Mouse (Mus musculus) heart, adult 2 months (tissue): ENCODE results near the gene Chic1. TPM values are rescaled to one million over a fixed set of nuclear protein-coding genes. Genes with fewer than 3 reads are reported as not detected.

Source experiments
- DNase-seq, 2 experiments: peaks; one replicate each; pipeline ENCODE4 v3.0.0; 2021
- H3K27ac ChIP-seq: fragments of 200-600 bp; 2 replicates; pipeline ENCODE4 v1.8.1; 2022
- H3K27me3 ChIP-seq: fragments of 200-500 bp; 2 replicates; pipeline ENCODE4 v1.6.1; 2012; ENCODE audit warnings: mild to moderate bottlenecking, low read length, inconsistent platforms, mixed read lengths; ENCODE audit not compliant: control insufficient read depth, insufficient read depth
- H3K36me3 ChIP-seq: fragments of 200-500 bp; 2 replicates; pipeline ENCODE4 v1.6.1; 2012; ENCODE audit warnings: low read length, inconsistent platforms; ENCODE audit not compliant: control insufficient read depth, insufficient read depth
- H3K4me1 ChIP-seq: fragments of 200-500 bp; 2 replicates; pipeline ENCODE4 v1.6.1; 2011; ENCODE audit warnings: low read length; ENCODE audit not compliant: control insufficient read depth, insufficient read depth
- H3K4me3 ChIP-seq: fragments of 200-600 bp; 2 replicates; pipeline ENCODE4 v1.8.1; 2022
- H3K79me2 ChIP-seq: fragments of 200-500 bp; replicated peaks from 2 replicates; pipeline ENCODE4 v1.6.1; 2012; ENCODE audit warnings: mild to moderate bottlenecking, inconsistent platforms, low read length, moderate library complexity, mixed read lengths; ENCODE audit not compliant: control insufficient read depth, insufficient read depth
- H3K9ac ChIP-seq: fragments of 200-500 bp; 2 replicates; pipeline ENCODE4 v1.6.1; 2012; ENCODE audit warnings: low read depth, mild to moderate bottlenecking, control low read depth, inconsistent platforms, low read length, mixed read lengths
- CTCF ChIP-seq: fragments of 200-600 bp; IDR thresholded peaks from 2 replicates; pipeline ENCODE4 v1.8.1; 2022; ENCODE audit warnings: antibody characterized with exemption, mild to moderate bottlenecking, moderate library complexity
- EP300 ChIP-seq: fragments of 200-500 bp; IDR thresholded peaks from 2 replicates; pipeline ENCODE4 v1.6.1; 2011; ENCODE audit warnings: low read depth, low read length, control low read depth; ENCODE audit not compliant: insufficient read depth
- POLR2A ChIP-seq: fragments of 200-500 bp; IDR thresholded peaks from 2 replicates; pipeline ENCODE4 v1.6.1; 2011; ENCODE audit warnings: mild to moderate bottlenecking, low read depth, low read length, control low read depth; ENCODE audit not compliant: insufficient read depth
- WGBS: fragments of 180-500 bp; shearing (Covaris S2); methylation state at CpG from one replicate; pipeline ENCODE4 v1.1.7; 2018; 5-methylcytosine and 5-hydroxymethylcytosine counted together
- intact Hi-C: fragments of 180-260 bp; cut with DNase I; formaldehyde crosslinking; loops from one replicate; pipeline ENCODE4 v1.15.1; 2025
- polyA plus RNA-seq: library from polyadenylated mRNA; depleted of rRNA; stranded (reverse); fragments of >200 nt; gene quantifications from 2 replicates; pipeline ENCODE4 v1.2.3, GENCODE M21; 2012; rRNA removed
- total RNA-seq, 2 experiments: library from RNA; stranded (reverse); gene quantifications; 2 replicates each; pipeline ENCODE4 v1.2.3; 2021

The Chic1 gene
- total and polyA plus RNA-seq, 3 experiments, result 0.21 to 0.76 (median 0.61) TPM

DNA sequence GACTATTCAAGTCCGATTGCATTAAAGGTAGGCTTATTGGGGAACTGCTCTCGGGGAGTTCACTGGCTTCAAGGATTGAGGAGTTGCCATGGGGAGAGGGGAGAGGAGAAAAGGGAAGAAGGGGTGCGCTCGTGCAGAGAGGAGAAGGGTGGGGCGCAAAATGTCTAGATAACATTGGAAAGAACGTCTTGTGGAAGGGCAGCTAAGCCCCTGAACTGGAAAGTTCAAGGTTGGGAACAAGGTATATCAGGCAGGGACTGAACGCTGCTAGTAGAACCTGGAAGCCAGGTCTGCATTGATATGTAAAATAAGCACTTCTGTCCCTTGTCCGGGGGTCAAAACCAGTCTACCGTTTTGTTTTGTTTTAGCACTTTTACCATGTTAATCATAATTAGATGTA lies 81.7 kb downstream of the Chic1 start:
- Histone ChIP-seq H3K27me3 (no peaks in the 10 kb centered on the region), H3K36me3 (no peaks in the 10 kb centered on the region), H3K9ac (no peak overlapping the region), H3K27ac (no peak overlapping the region), H3K4me1 (no peaks in the 10 kb centered on the region), H3K4me3 (no peak overlapping the region), H3K79me2 (no peaks in the 10 kb centered on the region)
- DNase-seq, result no peak
- TF ChIP-seq CTCF (no peak), EP300 (no peak), POLR2A (no peak)
- intact Hi-C loops, result no loop called here
- 16% methylated on average over 9 of the region's 9 CpGs for WGBS

DNA sequence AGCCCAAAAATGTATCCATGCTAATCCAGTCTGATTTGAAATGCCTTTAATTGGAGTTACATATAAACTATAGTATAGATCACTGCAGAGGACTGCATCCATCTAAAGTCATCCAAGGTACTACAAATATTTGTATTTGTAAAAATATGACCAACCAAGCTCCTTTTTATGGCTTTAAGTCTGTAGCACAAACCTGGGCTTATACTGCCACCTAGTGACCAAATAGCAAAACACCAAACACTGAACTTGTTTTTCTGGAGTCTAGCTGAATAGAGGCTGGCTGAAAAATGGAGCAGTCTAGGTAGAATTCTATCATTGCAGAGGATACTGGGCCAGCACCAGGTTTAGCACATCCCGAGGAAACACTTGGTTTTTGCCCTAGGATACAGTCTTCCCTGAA lies 84.5 kb downstream of the Chic1 start:
- Histone ChIP-seq H3K79me2 (no peaks in the 10 kb centered on the region), H3K4me3 (no peak overlapping the region), H3K36me3 (no peaks in the 10 kb centered on the region), H3K27ac (no peak overlapping the region), H3K27me3 (no peaks in the 10 kb centered on the region), H3K4me1 (no peaks in the 10 kb centered on the region), H3K9ac (no peak overlapping the region)
- no peak for DNase-seq
- no peak for TF ChIP-seq POLR2A
- TF ChIP-seq CTCF, result peak; percentile 89
- no peak for TF ChIP-seq EP300
- 0% methylated on average over 1 of the region's 1 CpGs for WGBS
- intact Hi-C loops, result loop anchor here (2.0 kb wide), 1 partner anchor 180 kb away; no protein-coding TSS in a partner anchor

DNA sequence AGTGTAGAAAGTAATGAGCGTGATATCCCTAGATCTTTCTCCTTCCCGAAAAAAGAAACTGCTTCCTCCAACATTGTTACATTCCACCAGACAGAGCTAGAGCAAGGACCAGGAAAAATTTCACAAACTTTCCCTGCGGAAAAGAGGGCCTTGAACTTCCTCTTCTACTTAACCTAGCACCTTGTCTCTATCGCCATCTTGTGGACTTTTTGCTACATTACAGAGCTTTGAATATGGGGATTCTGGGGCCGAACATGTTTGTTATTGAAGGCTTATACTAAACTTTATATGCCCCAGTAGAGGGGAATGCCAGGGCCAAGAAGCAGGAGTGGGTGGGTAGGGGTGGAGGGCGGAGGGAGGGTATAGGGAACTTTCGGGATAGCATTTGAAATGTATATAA lies 87.5 kb downstream of the Chic1 start:
- TF ChIP-seq POLR2A, result no peak
- TF ChIP-seq CTCF, result peak; percentile 75
- no peak for TF ChIP-seq EP300
- 32% methylated on average over 7 of the region's 7 CpGs for WGBS
- H3K79me2 ChIP-seq, result no peaks in the 10 kb centered on the region
- no peak for DNase-seq
- no peak overlapping the region for H3K9ac ChIP-seq
- H3K4me1 ChIP-seq, result no peaks in the 10 kb centered on the region
- intact Hi-C loops, result no loop called here
- no peaks in the 10 kb centered on the region for H3K36me3 ChIP-seq
- no peak overlapping the region for H3K27ac ChIP-seq
- no peak overlapping the region for H3K4me3 ChIP-seq
- peaks cover 2% of the 10 kb centered on the region; the same call in 1 of the 2 replicates for H3K27me3 ChIP-seq

Other genes with a start within 250 kb of the Chic1 start
- gene Nap1l2, start 169.8 kb upstream of the Chic1 start, total RNA-seq, result not detected
- gene Nap1l2, start 169.8 kb upstream of the Chic1 start, polyA plus RNA-seq, result not detected in 2 replicates
- gene Cdx4, start 35.1 kb upstream of the Chic1 start, total RNA-seq, result not detected
- gene Cdx4, start 35.1 kb upstream of the Chic1 start, polyA plus RNA-seq, result not detected in 2 replicates
- not detected for gene Tsx, start 58.0 kb downstream of the Chic1 start, total RNA-seq
- 0.38 TPM in 1 of 2 replicates, not detected in the other for gene Tsx, start 58.0 kb downstream of the Chic1 start, polyA plus RNA-seq
- not detected for gene Gm26992, start 65.5 kb downstream of the Chic1 start, total RNA-seq
- gene Gm26992, start 65.5 kb downstream of the Chic1 start, polyA plus RNA-seq, result 0.67 TPM in 1 of 2 replicates, not detected in the other